Mouse (Mus musculus) testis, adult 2 months (tissue): ENCODE data around the gene Ssx2ip. TPM values are rescaled to one million over a fixed set of nuclear protein-coding genes. Genes with fewer than 3 reads are reported as not detected.
A peak's percentile ranks its signal among the peaks of the same experiment; 100 is the strongest.

Experiments used
- H3K27ac ChIP-seq: fragments of 200-500 bp; 2 replicates; pipeline ENCODE4 v1.5.1; 2012; ENCODE audit warnings: low read depth, low read length; ENCODE audit not compliant: control insufficient read depth, insufficient read depth
- H3K27me3 ChIP-seq: fragments of 200-500 bp; 2 replicates; pipeline ENCODE4 v1.6.1; 2012; ENCODE audit warnings: mild to moderate bottlenecking, low read length, moderate library complexity; ENCODE audit not compliant: control insufficient read depth, insufficient read depth
- H3K36me3 ChIP-seq: fragments of 200-500 bp; 2 replicates; pipeline ENCODE4 v1.6.1; 2012; ENCODE audit warnings: mild to moderate bottlenecking, low read length; ENCODE audit not compliant: control insufficient read depth, insufficient read depth
- H3K4me1 ChIP-seq: fragments of 200-500 bp; 2 replicates; pipeline ENCODE4 v1.6.1; 2012; ENCODE audit warnings: low read length; ENCODE audit not compliant: control insufficient read depth, insufficient read depth
- H3K4me3 ChIP-seq: fragments of 200-500 bp; 2 replicates; pipeline ENCODE4 v1.5.1; 2012; ENCODE audit warnings: low read depth, mild to moderate bottlenecking, low read length, moderate library complexity, mixed read lengths; ENCODE audit not compliant: control insufficient read depth
- CTCF ChIP-seq: fragments of 200-500 bp; IDR thresholded peaks from 2 replicates; pipeline ENCODE4 v1.5.1; 2012; ENCODE audit warnings: low read depth, mild to moderate bottlenecking, inconsistent platforms, low read length, moderate library complexity; ENCODE audit not compliant: control insufficient read depth, insufficient read depth, insufficient replicate concordance
- POLR2A ChIP-seq: fragments of 200-500 bp; IDR thresholded peaks from 2 replicates; pipeline ENCODE4 v1.6.1; 2012; ENCODE audit warnings: low read depth, mild to moderate bottlenecking, inconsistent platforms, low read length, moderate library complexity; ENCODE audit not compliant: control insufficient read depth
- polyA plus RNA-seq: library from polyadenylated mRNA; depleted of rRNA; stranded (reverse); fragments of >200 nt; gene quantifications from 2 replicates; pipeline ENCODE4 v1.2.3, GENCODE M21; 2012

Ssx2ip gene
- polyA plus RNA-seq, 1 experiment = 94.7 TPM

DNA sequence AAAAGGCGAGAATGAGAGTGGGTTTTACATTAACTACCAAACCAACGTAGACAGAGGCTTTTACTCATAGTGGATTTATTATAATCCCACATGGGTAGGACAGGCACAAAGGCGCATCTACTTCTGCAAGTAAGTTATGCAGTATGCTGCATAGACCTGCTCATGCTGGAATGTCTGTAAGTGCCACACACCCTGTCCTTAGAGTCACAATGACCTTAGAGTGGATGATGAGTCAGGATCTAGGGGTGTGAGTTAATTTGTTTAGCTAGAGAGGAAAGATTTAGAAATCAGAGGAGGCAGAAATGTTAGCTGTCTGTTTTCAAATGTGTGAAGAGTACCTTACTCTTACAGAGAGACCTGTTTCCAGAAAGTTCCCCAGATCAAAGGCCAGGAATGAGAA, 43.2 kb downstream of the Ssx2ip start:
- Histone ChIP-seq H3K27me3 (no peaks in the 10 kb centered on the region), H3K27ac (no peak overlapping the region), H3K4me3 (no peak overlapping the region), H3K36me3 (no peaks in the 10 kb centered on the region), H3K4me1 (peaks cover 13% of the 10 kb centered on the region)
- TF ChIP-seq CTCF (no peak), POLR2A (no peak)

DNA sequence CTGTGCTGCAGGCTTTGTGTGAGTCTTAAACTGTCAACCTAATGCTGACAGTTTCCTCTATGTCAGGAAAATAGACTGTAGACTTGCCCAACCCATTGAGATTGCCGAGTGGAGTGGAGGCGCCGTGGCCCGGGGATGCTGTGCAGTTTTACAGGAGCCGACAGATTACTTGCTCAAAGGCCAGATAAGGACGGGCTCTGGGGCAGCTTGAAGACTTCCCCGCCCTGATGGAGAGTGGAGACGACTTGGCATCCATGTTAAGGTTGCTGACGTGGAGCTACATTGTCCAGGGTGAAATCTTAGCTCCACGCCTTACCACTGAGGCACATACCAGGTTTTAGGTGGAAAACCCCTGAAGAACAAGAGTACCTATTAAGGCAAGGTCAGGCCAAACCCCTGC, 43.9 kb downstream of the Ssx2ip start:
- H3K27me3 ChIP-seq = no peaks in the 10 kb centered on the region
- H3K27ac ChIP-seq = no peak overlapping the region
- H3K4me1 ChIP-seq = peaks cover 13% of the 10 kb centered on the region
- H3K4me3 ChIP-seq = no peak overlapping the region
- no peak for TF ChIP-seq CTCF
- no peaks in the 10 kb centered on the region for H3K36me3 ChIP-seq

DNA sequence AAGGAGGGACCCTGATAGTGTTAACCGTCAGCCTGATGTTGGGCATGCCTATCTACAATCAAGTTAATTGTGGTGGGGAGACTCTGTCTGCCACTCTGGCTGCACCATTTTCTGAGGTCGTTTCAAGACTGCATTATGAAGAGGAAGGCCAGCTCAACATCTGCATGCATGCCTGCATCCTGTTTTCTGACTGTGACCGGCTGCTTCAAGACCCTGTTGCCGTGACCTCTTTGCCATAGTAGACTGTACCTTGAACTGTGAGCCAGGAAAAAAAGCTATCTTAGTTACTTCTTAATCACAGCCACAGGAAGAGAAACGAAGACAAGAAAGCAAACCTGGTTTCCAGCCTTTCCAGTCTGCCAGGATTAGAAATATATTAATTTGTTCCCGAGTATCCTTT, 44.5 kb downstream of the Ssx2ip start:
- no peak overlapping the region for H3K4me3 ChIP-seq
- TF ChIP-seq CTCF (no peak), POLR2A (no peak)
- H3K27me3 ChIP-seq = no peaks in the 10 kb centered on the region
- H3K27ac ChIP-seq = no peak overlapping the region
- peaks cover 13% of the 10 kb centered on the region for H3K4me1 ChIP-seq
- no peaks in the 10 kb centered on the region for H3K36me3 ChIP-seq

DNA sequence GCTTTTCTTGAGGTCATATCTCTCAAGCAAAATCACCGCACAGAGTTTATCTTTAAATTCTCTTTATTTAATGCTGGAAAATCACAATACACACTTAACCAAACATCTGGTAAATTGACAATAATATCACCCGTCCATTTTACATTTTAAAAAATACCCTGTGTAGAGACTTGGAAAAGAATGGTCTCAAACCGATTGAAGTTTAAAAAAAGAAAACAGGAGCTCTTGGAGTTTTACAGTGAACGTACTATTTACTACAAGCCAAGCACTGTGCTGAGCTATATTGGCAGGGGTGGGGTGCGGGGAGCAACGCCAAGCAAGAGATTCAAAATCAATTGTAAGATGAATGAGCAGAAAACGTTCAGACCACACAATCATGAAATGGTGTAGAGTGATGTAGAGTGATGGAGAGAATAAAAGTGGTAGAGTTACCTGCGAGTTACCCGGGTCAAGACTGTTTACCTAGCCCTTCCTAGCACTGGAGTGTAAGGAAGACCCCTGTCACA, 45.4 kb downstream of the Ssx2ip start, which contains the start of gene Ctbs:
Gene Ctbs, plus strand, starts transcription at position 51 of the 506 bp plus-strand sequence.
- H3K27me3 ChIP-seq = no peaks in the 10 kb centered on the region
- peaks cover 13% of the 10 kb centered on the region for H3K4me1 ChIP-seq
- no peak for TF ChIP-seq CTCF
- TF ChIP-seq POLR2A = no peak
- no peaks in the 10 kb centered on the region for H3K36me3 ChIP-seq
- H3K27ac ChIP-seq = peak within 1 kb of the TSS; percentile 78
- peak within 1 kb of the TSS; percentile 97 for H3K4me3 ChIP-seq

- H3K27me3 ChIP-seq = no peaks in the 10 kb centered on the region
- TF ChIP-seq POLR2A (peak; percentile 87), CTCF (no peak)
- H3K36me3 ChIP-seq = no peaks in the 10 kb centered on the region
- H3K4me3 ChIP-seq = peak overlapping the region; percentile 97
- peaks cover 13% of the 10 kb centered on the region for H3K4me1 ChIP-seq
- peak overlapping the region; percentile 78 for H3K27ac ChIP-seq
Measured at GRCm38 (mm10) chr3:146450371-146450841, 46.0 kb downstream of the Ssx2ip start.

- no peak overlapping the region for H3K4me3 ChIP-seq
- no peak overlapping the region for H3K27ac ChIP-seq
- TF ChIP-seq CTCF (no peak), POLR2A (no peak)
- no peaks in the 10 kb centered on the region for H3K36me3 ChIP-seq
- H3K4me1 ChIP-seq = peaks cover 13% of the 10 kb centered on the region
- no peaks in the 10 kb centered on the region for H3K27me3 ChIP-seq
Measured at GRCm38 (mm10) chr3:146451375-146451774, 46.9 kb downstream of the Ssx2ip start.

GRCm38 (mm10) chr3:146462939-146463338, 58.5 kb downstream of the Ssx2ip start:
- Histone ChIP-seq H3K4me3 (no peak overlapping the region), H3K36me3 (no peaks in the 10 kb centered on the region; the same call in none of the 2 replicates), H3K27me3 (no peaks in the 10 kb centered on the region), H3K27ac (no peak overlapping the region), H3K4me1 (no peaks in the 10 kb centered on the region)
- TF ChIP-seq POLR2A (no peak), CTCF (no peak)
